Mouse (Mus musculus) thymus, adult 2 months (tissue): ENCODE measurements around the gene Lrrc66.

Source experiments
- CTCF ChIP-seq: fragments of 200-500 bp; IDR thresholded peaks from 2 replicates; pipeline ENCODE4 v1.5.1; 2012; ENCODE audit warnings: mild to moderate bottlenecking, control low read depth, low read length, moderate library complexity, borderline replicate concordance; ENCODE audit not compliant: control insufficient read depth, poor library complexity, insufficient read depth; ENCODE audit errors: extremely low read depth
- POLR2A ChIP-seq: fragments of 200-500 bp; IDR thresholded peaks from 2 replicates; pipeline ENCODE4 v1.6.1; 2012; ENCODE audit warnings: mild to moderate bottlenecking, low read length, control low read depth, moderate library complexity; ENCODE audit not compliant: control insufficient read depth, poor library complexity, insufficient read depth; ENCODE audit errors: extremely low read depth

- TF ChIP-seq POLR2A (no peak), CTCF (no peak)
Observed at GRCm38 (mm10) chr5:73613296-73613695, 19.0 kb downstream of the Lrrc66 start.
